Mouse (Mus musculus): ENCODE measurements around the gene Arpc1a.

The Arpc1a gene

GRCm38 (mm10) chr5:145147748-145148147, 64.1 kb downstream of the Arpc1a start:
- no peak for DNase-seq

- no peak for DNase-seq
Measured at GRCm38 (mm10) chr5:145149294-145149693, 65.7 kb downstream of the Arpc1a start.

GRCm38 (mm10) chr5:145152690-145153089, 69.1 kb downstream of the Arpc1a start:
- DNase-seq = no peak

Measured in kidney, postnatal 4 days (tissue).